Mouse (Mus musculus) lung, adult 2 months (tissue): Measurements from ENCODE around the gene Vdac2.

Experiments
- CTCF ChIP-seq: fragments of 200-500 bp; IDR thresholded peaks from 2 replicates; pipeline ENCODE4 v1.5.1; 2011; ENCODE audit warnings: mild to moderate bottlenecking, low read length, control low read depth; ENCODE audit not compliant: insufficient read depth
- POLR2A ChIP-seq: fragments of 200-500 bp; IDR thresholded peaks from 2 replicates; pipeline ENCODE4 v1.6.1; 2011; ENCODE audit warnings: low read depth, mild to moderate bottlenecking, control low read depth, low read length, borderline replicate concordance; ENCODE audit errors: extremely low read depth

GRCm38 (mm10) chr14:21848166-21849154 is 23.4 kb downstream of the Vdac2 start, which contains the start of gene Comtd1:
- TF ChIP-seq POLR2A (peak; percentile 37; the same call in 1 of the 2 replicates), CTCF (peak; percentile 100)
